Mouse (Mus musculus) stomach, postnatal 0 days (tissue): ENCODE results near the gene Wdfy4. TPM values are rescaled to one million over a fixed set of nuclear protein-coding genes. Genes with fewer than 3 reads are reported as not detected.

Experiments
- ATAC-seq: fragments of 200-750 bp; cut with Nextera tagmentation; 2 replicates; pipeline ENCODE4 v1.8.0; 2017; ENCODE audit not compliant: low FRiP score, low TSS enrichment
- DNase-seq: peaks from one replicate; pipeline ENCODE4 v3.0.0-alpha.2; 2016; ENCODE audit warnings: low spot score
- H3K27ac ChIP-seq: fragments of 300-500 bp; sonication (generic); replicated peaks from 2 replicates; pipeline ENCODE4 v1.5.1; 2014; ENCODE audit warnings: mild to moderate bottlenecking, control low read depth
- H3K27me3 ChIP-seq: fragments of 300-500 bp; sonication (generic); 2 replicates; pipeline ENCODE4 v1.6.1; 2014; ENCODE audit warnings: low read length; ENCODE audit not compliant: control insufficient read depth, insufficient read depth
- H3K36me3 ChIP-seq: fragments of 300-500 bp; sonication (generic); 2 replicates; pipeline ENCODE4 v1.6.1; 2014; ENCODE audit warnings: low read length, mixed read lengths; ENCODE audit not compliant: control insufficient read depth, insufficient read depth
- H3K4me1 ChIP-seq: fragments of 300-500 bp; sonication (generic); replicated peaks from 2 replicates; pipeline ENCODE4 v1.6.1; 2014; ENCODE audit warnings: antibody characterized with exemption; ENCODE audit not compliant: control insufficient read depth, insufficient read depth
- H3K4me2 ChIP-seq: fragments of 300-500 bp; sonication (generic); replicated peaks from 2 replicates; pipeline ENCODE4 v1.6.1; 2014; ENCODE audit warnings: low read depth, mild to moderate bottlenecking, control low read depth, moderate library complexity
- H3K4me3 ChIP-seq: fragments of 300-500 bp; sonication (generic); 2 replicates; pipeline ENCODE4 v1.5.1; 2014; ENCODE audit warnings: low read depth, low read length, control low read depth
- H3K9ac ChIP-seq: fragments of 300-500 bp; sonication (generic); 2 replicates; pipeline ENCODE4 v1.6.1; 2014; ENCODE audit warnings: mild to moderate bottlenecking, low read length, control low read depth, mixed read lengths
- H3K9me3 ChIP-seq: fragments of 300-500 bp; sonication (generic); 2 replicates; pipeline ENCODE4 v1.6.1; 2016; ENCODE audit warnings: low read length; ENCODE audit not compliant: control insufficient read depth
- CTCF ChIP-seq: IDR thresholded peaks from 2 replicates; pipeline ENCODE4 v1.5.1; 2016; ENCODE audit warnings: antibody characterized with exemption, low read depth, mild to moderate bottlenecking, moderate library complexity
- EP300 ChIP-seq: optimal IDR thresholded peaks from 2 replicates; pipeline ENCODE3; 2016; ENCODE audit warnings: antibody characterized with exemption
- WGBS: fragments of 180-500 bp; shearing (Covaris S2); extraction: QIAGEN DNeasy Blood & Tissue Kit; methylation state at CpG from one replicate; pipeline ENCODE4 v1.1.7; 2014; 5-methylcytosine and 5-hydroxymethylcytosine counted together
- polyA plus RNA-seq: library from polyadenylated mRNA; unstranded; fragments of >200 nt; fragmentation: Nextera tagmentation; extraction: Ambion mirVana; gene quantifications from 2 replicates; pipeline ENCODE4 v1.2.1, GENCODE M21; 2015

Gene Wdfy4
- polyA plus RNA-seq, 1 experiment from 2014 or later = 0.25 TPM

DNA sequence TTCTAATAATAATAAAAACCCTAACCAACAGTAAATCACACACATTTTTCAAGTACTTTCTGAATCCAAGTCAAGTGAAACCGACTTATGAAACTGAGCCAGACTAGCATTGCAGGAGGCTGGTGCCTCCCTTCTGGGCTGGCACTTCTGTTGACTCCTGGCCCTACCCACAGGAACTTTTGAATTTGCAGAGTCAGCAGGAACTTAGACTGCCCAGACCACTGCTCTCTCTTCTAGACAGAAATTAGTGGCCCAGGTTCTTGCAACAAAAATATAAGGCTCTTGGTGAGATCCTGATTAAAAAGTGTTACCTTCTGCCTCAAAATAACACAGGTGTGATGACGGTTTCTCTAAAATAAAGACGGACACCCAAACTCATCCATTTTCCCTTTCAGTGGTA, 140.1 kb downstream of the Wdfy4 start:
- no peaks in the 10 kb centered on the region for H3K4me1 ChIP-seq
- DNase-seq (no peak), ATAC-seq (no peak)
- 81% methylated on average over 3 of the region's 3 CpGs for WGBS
- TF ChIP-seq CTCF = no peak
- no peaks in the 10 kb centered on the region for H3K9me3 ChIP-seq
- no peaks in the 10 kb centered on the region for H3K36me3 ChIP-seq
- H3K9ac ChIP-seq = no peak overlapping the region
- H3K4me3 ChIP-seq = no peak overlapping the region
- H3K27ac ChIP-seq = no peak overlapping the region
- no peak overlapping the region for H3K4me2 ChIP-seq
- H3K27me3 ChIP-seq = no peaks in the 10 kb centered on the region

GRCm38 (mm10) chr14:33036811-33037210, 148.5 kb downstream of the Wdfy4 start:
- Histone ChIP-seq H3K4me2 (no peak overlapping the region), H3K4me3 (no peak overlapping the region), H3K9ac (no peak overlapping the region), H3K36me3 (no peaks in the 10 kb centered on the region), H3K9me3 (no peaks in the 10 kb centered on the region), H3K27ac (no peak overlapping the region), H3K4me1 (no peaks in the 10 kb centered on the region), H3K27me3 (no peaks in the 10 kb centered on the region)
- ATAC-seq (no peak), DNase-seq (no peak)
- WGBS = 42% methylated on average over 3 of the region's 3 CpGs
- no peak for TF ChIP-seq EP300
- peak; percentile 42 for TF ChIP-seq CTCF

- Histone ChIP-seq H3K4me1 (no peaks in the 10 kb centered on the region), H3K27ac (no peak overlapping the region), H3K4me2 (no peak overlapping the region), H3K9ac (no peak overlapping the region), H3K4me3 (no peak overlapping the region), H3K27me3 (no peaks in the 10 kb centered on the region), H3K9me3 (no peaks in the 10 kb centered on the region), H3K36me3 (no peaks in the 10 kb centered on the region)
- ATAC-seq (no peak), DNase-seq (no peak)
- 48% methylated on average over 5 of the region's 5 CpGs for WGBS
- TF ChIP-seq EP300 (no peak), CTCF (no peak)
Observed at GRCm38 (mm10) chr14:33035386-33035785, 149.9 kb downstream of the Wdfy4 start.

DNA sequence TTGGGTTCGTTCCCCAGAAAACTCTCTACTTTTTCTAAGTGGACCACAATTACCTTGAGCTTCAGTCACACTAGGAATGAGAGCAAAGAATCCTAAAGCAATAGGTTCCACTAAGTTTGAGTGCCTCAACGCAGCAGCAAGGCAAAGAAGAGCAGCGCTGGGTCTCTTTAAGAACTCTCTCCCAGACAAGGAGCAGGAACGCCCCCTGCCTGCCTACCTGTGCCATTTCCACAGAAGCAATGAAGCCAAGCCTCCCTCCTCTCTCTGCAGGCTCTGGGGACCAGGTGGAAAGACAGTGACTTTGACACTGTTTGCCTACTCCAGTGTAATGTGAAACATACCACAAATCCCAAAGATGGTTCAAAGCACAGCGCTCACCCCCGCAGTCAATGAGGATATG, 151.9 kb downstream of the Wdfy4 start:
- ATAC-seq = no peak
- no peaks in the 10 kb centered on the region for H3K36me3 ChIP-seq
- H3K4me3 ChIP-seq = no peak overlapping the region
- no peaks in the 10 kb centered on the region for H3K9me3 ChIP-seq
- WGBS = 41% methylated on average over 6 of the region's 6 CpGs
- no peaks in the 10 kb centered on the region for H3K27me3 ChIP-seq
- DNase-seq = peak; percentile 43
- no peaks in the 10 kb centered on the region for H3K4me1 ChIP-seq
- TF ChIP-seq EP300 (no peak), CTCF (peak; percentile 76)
- no peak overlapping the region for H3K9ac ChIP-seq
- no peak overlapping the region for H3K27ac ChIP-seq
- H3K4me2 ChIP-seq = no peak overlapping the region

GRCm38 (mm10) chr14:33030849-33031248, 154.5 kb downstream of the Wdfy4 start:
- Histone ChIP-seq H3K4me3 (no peak overlapping the region), H3K9ac (no peak overlapping the region), H3K27ac (no peak overlapping the region), H3K36me3 (no peaks in the 10 kb centered on the region), H3K4me1 (no peaks in the 10 kb centered on the region), H3K27me3 (no peaks in the 10 kb centered on the region), H3K4me2 (no peak overlapping the region), H3K9me3 (no peaks in the 10 kb centered on the region)
- DNase-seq (no peak), ATAC-seq (no peak)
- 75% methylated on average over 3 of the region's 3 CpGs for WGBS
- TF ChIP-seq CTCF (no peak), EP300 (no peak)

- H3K9me3 ChIP-seq = no peaks in the 10 kb centered on the region
- H3K36me3 ChIP-seq = no peaks in the 10 kb centered on the region
- DNase-seq = no peak
- no peak for ATAC-seq
- H3K4me3 ChIP-seq = no peak overlapping the region
- H3K9ac ChIP-seq = no peak overlapping the region
- H3K4me2 ChIP-seq = no peak overlapping the region
- no peaks in the 10 kb centered on the region for H3K4me1 ChIP-seq
- H3K27ac ChIP-seq = no peak overlapping the region
- WGBS = 48% methylated on average over 5 of the region's 5 CpGs
- no peaks in the 10 kb centered on the region for H3K27me3 ChIP-seq
- TF ChIP-seq EP300 = no peak
Observed at GRCm38 (mm10) chr14:33019606-33020005, 165.7 kb downstream of the Wdfy4 start.
